In the genomic region with DNA sequence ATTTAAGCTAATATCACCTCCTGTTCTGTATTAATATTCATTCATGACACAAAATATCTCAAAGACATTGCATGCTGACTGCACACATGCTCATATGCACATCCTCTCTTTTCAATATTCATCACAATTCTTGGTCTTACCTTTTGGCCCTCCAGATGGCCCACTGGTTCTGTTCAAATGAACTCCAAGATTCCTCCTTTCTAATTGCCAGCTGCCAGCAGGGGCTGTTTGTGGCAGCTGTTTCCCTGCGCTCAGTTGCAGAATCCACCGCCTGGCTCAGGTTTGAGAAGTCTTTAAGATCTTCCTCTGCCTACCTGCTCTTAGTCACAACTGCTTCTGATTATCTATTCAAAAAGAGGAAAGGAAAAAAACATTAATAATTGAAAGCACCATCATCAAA, we compare ENCODE assay signal across 17 mouse cellular contexts.
"Had no signal": no experiment of that assay in that cellular context is flagged by ENCODE, and none has a peak within 500 bp of the region (broad histone marks: within the 10 kb centered on the region; RNA-seq: fewer than 3 reads in every experiment).

No protein-coding gene starts in this region.

- H3K4me1 ChIP-seq: liver, embryonic 13.5 days; midbrain, embryonic 12.5 days; neural tube, embryonic 12.5 days; neural tube, embryonic 15.5 days had no signal

- H3K9me3 ChIP-seq: liver, embryonic 13.5 days; midbrain, embryonic 12.5 days; neural tube, embryonic 12.5 days; neural tube, embryonic 15.5 days had no signal

- DNase-seq: kidney, adult 2 months; kidney, postnatal 25 days; liver, embryonic 13.5 days; lung, adult 2 months; lung, postnatal 14 days; lung, postnatal 4 days; right cerebral cortex, adult 18-20 months; right cerebral cortex, postnatal 14 days; right cerebral cortex, postnatal 4 days; thymus, adult 2 months; thymus, postnatal 14 days; thymus, postnatal 4 days had no signal

- H3K9ac ChIP-seq: liver, embryonic 13.5 days; midbrain, embryonic 12.5 days; neural tube, embryonic 12.5 days; neural tube, embryonic 15.5 days had no signal

- H3K27me3 ChIP-seq: liver, embryonic 13.5 days; midbrain, embryonic 12.5 days; neural tube, embryonic 12.5 days; neural tube, embryonic 15.5 days had no signal

- H3K27ac ChIP-seq: kidney, postnatal 0 days; liver, embryonic 13.5 days; midbrain, embryonic 12.5 days; neural tube, embryonic 12.5 days; neural tube, embryonic 15.5 days; stomach, postnatal 0 days had no signal

- H3K4me2 ChIP-seq: liver, embryonic 13.5 days; midbrain, embryonic 12.5 days; neural tube, embryonic 12.5 days; neural tube, embryonic 15.5 days had no signal

- H3K36me3 ChIP-seq: liver, embryonic 13.5 days; midbrain, embryonic 12.5 days; neural tube, embryonic 12.5 days; neural tube, embryonic 15.5 days had no signal

- H3K4me3 ChIP-seq: liver, embryonic 13.5 days; midbrain, embryonic 12.5 days; neural tube, embryonic 12.5 days; neural tube, embryonic 15.5 days had no signal
